Mouse (Mus musculus) retina, embryonic 14.5 days (tissue): Measurements from ENCODE around the gene Srgap1.
"Not testable (repeated sequence)": the region's sequence is repeated elsewhere in the genome, so short reads cannot be mapped to it uniquely, and the experiment has no call there.

ENCODE experiments used
- DNase-seq: peaks from one replicate; pipeline ENCODE4 v3.0.0-alpha.2; 2015; ENCODE audit warnings: low spot score

Srgap1 gene

GRCm38 (mm10) chr10:121820846-121821245, 226.3 kb downstream of the Srgap1 start:
- no peak for DNase-seq

- peak; percentile 60 for DNase-seq
Measured at GRCm38 (mm10) chr10:121817983-121818382, 229.1 kb downstream of the Srgap1 start.

- DNase-seq, result no peak
Measured at GRCm38 (mm10) chr10:121807771-121808170, 239.3 kb downstream of the Srgap1 start.

- DNase-seq, result peak; percentile 56
Measured at GRCm38 (mm10) chr10:121806806-121807205, 240.3 kb downstream of the Srgap1 start.

GRCm38 (mm10) chr10:121805933-121806341, 241.2 kb downstream of the Srgap1 start:
- no peak for DNase-seq

- no peak for DNase-seq
Measured at GRCm38 (mm10) chr10:121804551-121804950, 242.6 kb downstream of the Srgap1 start.

- no peak for DNase-seq
Measured at GRCm38 (mm10) chr10:121800041-121800440, 247.1 kb downstream of the Srgap1 start.

GRCm38 (mm10) chr10:121796027-121796802, 250.9 kb downstream of the Srgap1 start:
- DNase-seq, result no peak

GRCm38 (mm10) chr10:121794486-121794885, 252.6 kb downstream of the Srgap1 start:
- DNase-seq, result no peak

GRCm38 (mm10) chr10:121792661-121793060, 254.5 kb downstream of the Srgap1 start:
- no peak for DNase-seq

GRCm38 (mm10) chr10:121790078-121790477, 257.0 kb downstream of the Srgap1 start:
- peak; percentile 34 for DNase-seq

- DNase-seq, result no peak
Measured at GRCm38 (mm10) chr10:121788536-121788935, 258.6 kb downstream of the Srgap1 start.

GRCm38 (mm10) chr10:121781159-121781558, 266.0 kb downstream of the Srgap1 start:
- DNase-seq, result no peak

GRCm38 (mm10) chr10:121775990-121776389, 271.1 kb downstream of the Srgap1 start:
- DNase-seq, result no peak

- no peak for DNase-seq
Measured at GRCm38 (mm10) chr10:121773813-121774212, 273.3 kb downstream of the Srgap1 start.

GRCm38 (mm10) chr10:121770624-121771577, 276.2 kb downstream of the Srgap1 start:
- DNase-seq, result peak; percentile 60

GRCm38 (mm10) chr10:121769711-121770110, 277.4 kb downstream of the Srgap1 start:
- no peak for DNase-seq

GRCm38 (mm10) chr10:121767295-121767694, 279.8 kb downstream of the Srgap1 start:
- not testable (repeated sequence) for DNase-seq

GRCm38 (mm10) chr10:121765174-121766057, 281.7 kb downstream of the Srgap1 start:
- DNase-seq, result peak; percentile 26

- no peak for DNase-seq
Measured at GRCm38 (mm10) chr10:121764469-121765173, 282.5 kb downstream of the Srgap1 start.

GRCm38 (mm10) chr10:121763191-121763590, 283.9 kb downstream of the Srgap1 start:
- no peak for DNase-seq
